Mouse (Mus musculus) liver, adult 2 months (tissue): Measurements from ENCODE around the gene Pou6f2. TPM values are rescaled to one million over a fixed set of nuclear protein-coding genes. Genes with fewer than 3 reads are reported as not detected.
A peak's percentile ranks its signal among the peaks of the same experiment; 100 is the strongest.

ENCODE experiments used
- DNase-seq: peaks from one replicate; pipeline ENCODE4 v3.0.0-alpha.2; 2011; ENCODE audit warnings: low read depth, low spot score; ENCODE audit errors: extremely low read depth
- H3K27ac ChIP-seq: fragments of 200-500 bp; replicated peaks from 2 replicates; pipeline ENCODE4 v1.5.1; 2012; ENCODE audit warnings: low read depth, mild to moderate bottlenecking, control low read depth, inconsistent platforms, low read length; ENCODE audit not compliant: insufficient read depth
- H3K27me3 ChIP-seq: fragments of 200-500 bp; 2 replicates; pipeline ENCODE4 v1.6.1; 2012; ENCODE audit warnings: mild to moderate bottlenecking, moderate library complexity, low read length, inconsistent platforms; ENCODE audit not compliant: control insufficient read depth, insufficient read depth
- H3K36me3 ChIP-seq: fragments of 200-500 bp; 2 replicates; pipeline ENCODE4 v1.6.1; 2012; ENCODE audit warnings: low read length, inconsistent platforms; ENCODE audit not compliant: control insufficient read depth, insufficient read depth
- H3K4me1 ChIP-seq: fragments of 200-500 bp; 2 replicates; pipeline ENCODE4 v1.6.1; 2011; ENCODE audit warnings: low read length; ENCODE audit not compliant: control insufficient read depth, insufficient read depth
- H3K4me3 ChIP-seq: fragments of 200-500 bp; 2 replicates; pipeline ENCODE4 v1.5.1; 2011; ENCODE audit warnings: low read depth, mild to moderate bottlenecking, control low read depth, low read length, moderate library complexity; ENCODE audit not compliant: insufficient read depth
- H3K79me2 ChIP-seq: fragments of 200-500 bp; 2 replicates; pipeline ENCODE4 v1.6.1; 2012; ENCODE audit warnings: inconsistent platforms, mild to moderate bottlenecking, low read length, moderate library complexity; ENCODE audit not compliant: control insufficient read depth, insufficient read depth
- H3K9ac ChIP-seq: fragments of 200-500 bp; 2 replicates; pipeline ENCODE4 v1.6.1; 2012; ENCODE audit warnings: low read depth, mild to moderate bottlenecking, control low read depth, inconsistent platforms, low read length
- CTCF ChIP-seq: fragments of 200-500 bp; IDR thresholded peaks from 2 replicates; pipeline ENCODE4 v1.5.1; 2011; ENCODE audit warnings: low read depth, low read length, control low read depth
- POLR2A ChIP-seq: fragments of 200-500 bp; IDR thresholded peaks from 2 replicates; pipeline ENCODE4 v1.6.1; 2011; ENCODE audit warnings: low read length, control low read depth; ENCODE audit not compliant: insufficient read depth; ENCODE audit errors: extremely low read depth
- WGBS: fragments of 180-500 bp; shearing (Covaris S2); methylation state at CpG from one replicate; pipeline ENCODE4 v1.1.7; 2018; 5-methylcytosine and 5-hydroxymethylcytosine counted together
- polyA plus RNA-seq: library from polyadenylated mRNA; depleted of rRNA; stranded (reverse); fragments of >200 nt; gene quantifications from 2 replicates; pipeline ENCODE4 v1.2.3, GENCODE M21; 2012
- total RNA-seq: library from RNA; depleted of rRNA; stranded (reverse); fragments of >200 nt; gene quantifications from 2 replicates; pipeline ENCODE4 v1.2.3, GENCODE M21; 2014

Pou6f2 gene
- total and polyA plus RNA-seq, 2 experiments, result not detected

- 82% methylated on average over 2 of the region's 2 CpGs for WGBS
- Histone ChIP-seq H3K79me2 (no peaks in the 10 kb centered on the region), H3K9ac (no peak overlapping the region), H3K36me3 (no peaks in the 10 kb centered on the region), H3K27ac (no peak overlapping the region), H3K4me1 (peaks cover 5% of the 10 kb centered on the region; the same call in 1 of the 2 replicates), H3K27me3 (no peaks in the 10 kb centered on the region), H3K4me3 (no peak overlapping the region)
- TF ChIP-seq CTCF, result no peak
- TF ChIP-seq POLR2A, result no peak
- DNase-seq, result no peak
Measured at GRCm38 (mm10) chr13:18126111-18126510, 271.4 kb downstream of the Pou6f2 start.

- no peaks in the 10 kb centered on the region for H3K36me3 ChIP-seq
- TF ChIP-seq CTCF (no peak), POLR2A (no peak)
- no peak overlapping the region for H3K27ac ChIP-seq
- H3K4me3 ChIP-seq, result no peak overlapping the region
- no peaks in the 10 kb centered on the region for H3K79me2 ChIP-seq
- no peak overlapping the region for H3K9ac ChIP-seq
- 76% methylated on average over 15 of the region's 15 CpGs for WGBS
- H3K27me3 ChIP-seq, result no peaks in the 10 kb centered on the region
- peaks cover 5% of the 10 kb centered on the region; the same call in 1 of the 2 replicates for H3K4me1 ChIP-seq
- DNase-seq, result no peak
Measured at GRCm38 (mm10) chr13:18125226-18126000, 272.1 kb downstream of the Pou6f2 start.

- Histone ChIP-seq H3K4me3 (no peak overlapping the region), H3K36me3 (no peaks in the 10 kb centered on the region), H3K27ac (no peak overlapping the region), H3K4me1 (peaks cover 5% of the 10 kb centered on the region; the same call in 1 of the 2 replicates), H3K79me2 (no peaks in the 10 kb centered on the region), H3K27me3 (no peaks in the 10 kb centered on the region), H3K9ac (0 out of 2 replicates have a peak overlapping the region, but pooled peaks have one; percentile 36)
- peak; percentile 40 for DNase-seq
- WGBS, result 17% methylated on average over 13 of the region's 13 CpGs
- peak; percentile 65 for TF ChIP-seq CTCF
- TF ChIP-seq POLR2A, result no peak
Measured at GRCm38 (mm10) chr13:18124368-18124767, 273.1 kb downstream of the Pou6f2 start.

GRCm38 (mm10) chr13:18120406-18120805, 277.1 kb downstream of the Pou6f2 start:
- no peak overlapping the region for H3K4me3 ChIP-seq
- TF ChIP-seq CTCF, result no peak
- no peak for TF ChIP-seq POLR2A
- no peak for DNase-seq
- H3K36me3 ChIP-seq, result no peaks in the 10 kb centered on the region
- H3K27ac ChIP-seq, result no peak overlapping the region
- H3K79me2 ChIP-seq, result no peaks in the 10 kb centered on the region
- peaks cover 5% of the 10 kb centered on the region; the same call in 1 of the 2 replicates for H3K4me1 ChIP-seq
- WGBS, result 85% methylated on average over 2 of the region's 2 CpGs
- H3K27me3 ChIP-seq, result no peaks in the 10 kb centered on the region
- H3K9ac ChIP-seq, result no peak overlapping the region

- H3K36me3 ChIP-seq, result no peaks in the 10 kb centered on the region
- H3K4me1 ChIP-seq, result no peaks in the 10 kb centered on the region
- DNase-seq, result peak; percentile 12
- TF ChIP-seq CTCF, result no peak
- no peak for TF ChIP-seq POLR2A
- H3K9ac ChIP-seq, result no peak overlapping the region
- no peaks in the 10 kb centered on the region for H3K27me3 ChIP-seq
- H3K4me3 ChIP-seq, result no peak overlapping the region
- no peaks in the 10 kb centered on the region for H3K79me2 ChIP-seq
- no peak overlapping the region for H3K27ac ChIP-seq
- 51% methylated on average over 10 of the region's 10 CpGs for WGBS
Measured at GRCm38 (mm10) chr13:18081443-18082119, 315.9 kb downstream of the Pou6f2 start.
